Mouse (Mus musculus): ENCODE data around the gene Btbd9. TPM values are rescaled to one million over a fixed set of nuclear protein-coding genes. Genes with fewer than 3 reads are reported as not detected.
A peak's percentile ranks its signal among the peaks of the same experiment; 100 is the strongest.

Btbd9 gene
- polyA plus RNA-seq, 1 experiment from 2014 or later: 63.0 TPM

- 87% methylated on average over 2 of the region's 2 CpGs for WGBS
- Histone ChIP-seq H3K27ac (replicated peaks) (no peak overlapping the region), H3K4me3 (no peak overlapping the region), H3K27me3 (ENCODE audit: low read depth, poor library complexity, severe bottlenecking) (no peaks in the 10 kb centered on the region), H3K9me3 (replicated peaks) (peaks cover 5% of the 10 kb centered on the region; the same call in 1 of the 2 replicates), H3K36me3 (peaks cover 20% of the 10 kb centered on the region), H3K4me1 (peaks cover 31% of the 10 kb centered on the region)
- no peak for DNase-seq (ENCODE audit: low spot score)
These were observed 80.7 kb downstream of the Btbd9 start for GRCm38 (mm10) chr17:30495567-30495966.

GRCm38 (mm10) chr17:30495154-30495553 lies 81.1 kb downstream of the Btbd9 start:
- Histone ChIP-seq H3K27me3 (ENCODE audit: low read depth, poor library complexity, severe bottlenecking) (no peaks in the 10 kb centered on the region), H3K27ac (replicated peaks) (no peak overlapping the region), H3K4me1 (peaks cover 33% of the 10 kb centered on the region), H3K36me3 (peaks cover 20% of the 10 kb centered on the region), H3K9me3 (replicated peaks) (peaks cover 5% of the 10 kb centered on the region; the same call in 1 of the 2 replicates), H3K4me3 (no peak overlapping the region)
- no peak for DNase-seq (ENCODE audit: low spot score)
- 75% methylated on average over 2 of the region's 2 CpGs for WGBS

- no peak overlapping the region for H3K27ac ChIP-seq (replicated peaks)
- peaks cover 10% of the 10 kb centered on the region; the same call in 1 of the 2 replicates for H3K36me3 ChIP-seq
- H3K9me3 ChIP-seq (replicated peaks): no peaks in the 10 kb centered on the region
- no peak overlapping the region for H3K4me3 ChIP-seq
- H3K4me1 ChIP-seq: peaks cover 42% of the 10 kb centered on the region
- no peak for DNase-seq (ENCODE audit: low spot score)
- 93% methylated on average over 6 of the region's 6 CpGs for WGBS
- no peaks in the 10 kb centered on the region for H3K27me3 ChIP-seq (ENCODE audit: low read depth, poor library complexity, severe bottlenecking)
These were observed 82.8 kb downstream of the Btbd9 start for GRCm38 (mm10) chr17:30493481-30493880.

- no peak overlapping the region for H3K4me3 ChIP-seq
- peaks cover 29% of the 10 kb centered on the region for H3K4me1 ChIP-seq
- WGBS: 96% methylated on average over 5 of the region's 5 CpGs
- no peak for DNase-seq (ENCODE audit: low spot score)
- H3K27me3 ChIP-seq (ENCODE audit: low read depth, poor library complexity, severe bottlenecking): no peaks in the 10 kb centered on the region
- H3K9me3 ChIP-seq (replicated peaks): no peaks in the 10 kb centered on the region
- peaks cover 10% of the 10 kb centered on the region; the same call in 1 of the 2 replicates for H3K36me3 ChIP-seq
- H3K27ac ChIP-seq (replicated peaks): no peak overlapping the region
These were observed 84.1 kb downstream of the Btbd9 start for GRCm38 (mm10) chr17:30492191-30492590.

- WGBS: 96% methylated on average over 8 of the region's 8 CpGs
- DNase-seq (ENCODE audit: low spot score): no peak
- Histone ChIP-seq H3K36me3 (peaks cover 10% of the 10 kb centered on the region; the same call in 1 of the 2 replicates), H3K9me3 (replicated peaks) (no peaks in the 10 kb centered on the region), H3K27me3 (ENCODE audit: low read depth, poor library complexity, severe bottlenecking) (no peaks in the 10 kb centered on the region), H3K4me1 (peaks cover 29% of the 10 kb centered on the region), H3K4me3 (no peak overlapping the region), H3K27ac (replicated peaks) (no peak overlapping the region)
These were observed 84.7 kb downstream of the Btbd9 start for GRCm38 (mm10) chr17:30491601-30492000.

GRCm38 (mm10) chr17:30490601-30491000 lies 85.7 kb downstream of the Btbd9 start:
- DNase-seq (ENCODE audit: low spot score): no peak
- Histone ChIP-seq H3K36me3 (peaks cover 10% of the 10 kb centered on the region; the same call in 1 of the 2 replicates), H3K4me1 (peaks cover 25% of the 10 kb centered on the region), H3K9me3 (replicated peaks) (no peaks in the 10 kb centered on the region), H3K27ac (replicated peaks) (peak overlapping the region; percentile 52; the same call in 1 of the 2 replicates), H3K27me3 (ENCODE audit: low read depth, poor library complexity, severe bottlenecking) (no peaks in the 10 kb centered on the region), H3K4me3 (no peak overlapping the region)
- WGBS: 91% methylated on average over 7 of the region's 7 CpGs

- H3K9me3 ChIP-seq (replicated peaks): no peaks in the 10 kb centered on the region
- no peaks in the 10 kb centered on the region for H3K27me3 ChIP-seq (ENCODE audit: low read depth, poor library complexity, severe bottlenecking)
- peaks cover 10% of the 10 kb centered on the region; the same call in 1 of the 2 replicates for H3K36me3 ChIP-seq
- 86% methylated on average over 5 of the region's 5 CpGs for WGBS
- peak overlapping the region; percentile 80 for H3K27ac ChIP-seq (replicated peaks)
- no peak for DNase-seq (ENCODE audit: low spot score)
- no peak overlapping the region for H3K4me3 ChIP-seq
- H3K4me1 ChIP-seq: peaks cover 20% of the 10 kb centered on the region
These were observed 86.2 kb downstream of the Btbd9 start for GRCm38 (mm10) chr17:30490086-30490485.

- H3K4me3 ChIP-seq: no peak overlapping the region
- no peaks in the 10 kb centered on the region for H3K9me3 ChIP-seq (replicated peaks)
- peak; percentile 24 for DNase-seq (ENCODE audit: low spot score)
- H3K36me3 ChIP-seq: peaks cover 10% of the 10 kb centered on the region; the same call in 1 of the 2 replicates
- no peaks in the 10 kb centered on the region for H3K27me3 ChIP-seq (ENCODE audit: low read depth, poor library complexity, severe bottlenecking)
- H3K4me1 ChIP-seq: peaks cover 16% of the 10 kb centered on the region
- peak overlapping the region; percentile 80 for H3K27ac ChIP-seq (replicated peaks)
- 36% methylated on average over 7 of the region's 7 CpGs for WGBS
These were observed 86.7 kb downstream of the Btbd9 start for GRCm38 (mm10) chr17:30489629-30490028.

- 96% methylated on average over 5 of the region's 5 CpGs for WGBS
- Histone ChIP-seq H3K36me3 (peaks cover 19% of the 10 kb centered on the region), H3K27ac (replicated peaks) (no peak overlapping the region), H3K4me3 (no peak overlapping the region), H3K9me3 (replicated peaks) (peaks cover 6% of the 10 kb centered on the region; the same call in 1 of the 2 replicates), H3K27me3 (ENCODE audit: low read depth, poor library complexity, severe bottlenecking) (no peaks in the 10 kb centered on the region), H3K4me1 (peaks cover 15% of the 10 kb centered on the region)
- DNase-seq (ENCODE audit: low spot score): no peak
These were observed 88.6 kb downstream of the Btbd9 start for GRCm38 (mm10) chr17:30487695-30488094.

- peaks cover 9% of the 10 kb centered on the region for H3K36me3 ChIP-seq
- H3K27me3 ChIP-seq (ENCODE audit: low read depth, poor library complexity, severe bottlenecking): no peaks in the 10 kb centered on the region
- no peak for DNase-seq (ENCODE audit: low spot score)
- 89% methylated on average over 4 of the region's 4 CpGs for WGBS
- H3K4me1 ChIP-seq: peaks cover 11% of the 10 kb centered on the region
- peaks cover 6% of the 10 kb centered on the region; the same call in 1 of the 2 replicates for H3K9me3 ChIP-seq (replicated peaks)
- H3K4me3 ChIP-seq: no peak overlapping the region
- H3K27ac ChIP-seq (replicated peaks): no peak overlapping the region
These were observed 91.0 kb downstream of the Btbd9 start for GRCm38 (mm10) chr17:30485067-30485854.

GRCm38 (mm10) chr17:30484446-30485066 lies 91.7 kb downstream of the Btbd9 start:
- WGBS: 89% methylated on average over 1 of the region's 1 CpGs
- H3K27me3 ChIP-seq (ENCODE audit: low read depth, poor library complexity, severe bottlenecking): no peaks in the 10 kb centered on the region
- peaks cover 6% of the 10 kb centered on the region; the same call in 1 of the 2 replicates for H3K9me3 ChIP-seq (replicated peaks)
- peaks cover 9% of the 10 kb centered on the region for H3K36me3 ChIP-seq
- no peak for DNase-seq (ENCODE audit: low spot score)
- no peak overlapping the region for H3K4me3 ChIP-seq
- H3K4me1 ChIP-seq: peaks cover 4% of the 10 kb centered on the region
- H3K27ac ChIP-seq (replicated peaks): no peak overlapping the region

GRCm38 (mm10) chr17:30481766-30482165 lies 94.5 kb downstream of the Btbd9 start:
- Histone ChIP-seq H3K4me3 (no peak overlapping the region), H3K27ac (replicated peaks) (no peak overlapping the region), H3K9me3 (replicated peaks) (peaks cover 6% of the 10 kb centered on the region; the same call in 1 of the 2 replicates), H3K27me3 (ENCODE audit: low read depth, poor library complexity, severe bottlenecking) (no peaks in the 10 kb centered on the region), H3K36me3 (peaks cover 9% of the 10 kb centered on the region), H3K4me1 (peaks cover 6% of the 10 kb centered on the region; the same call in 1 of the 2 replicates)
- no peak for DNase-seq (ENCODE audit: low spot score)
- 93% methylated on average over 6 of the region's 6 CpGs for WGBS

GRCm38 (mm10) chr17:30481341-30481740 lies 94.9 kb downstream of the Btbd9 start:
- H3K9me3 ChIP-seq (replicated peaks): peaks cover 6% of the 10 kb centered on the region; the same call in 1 of the 2 replicates
- H3K27ac ChIP-seq (replicated peaks): no peak overlapping the region
- no peaks in the 10 kb centered on the region for H3K27me3 ChIP-seq (ENCODE audit: low read depth, poor library complexity, severe bottlenecking)
- DNase-seq (ENCODE audit: low spot score): no peak
- peaks cover 6% of the 10 kb centered on the region; the same call in 1 of the 2 replicates for H3K4me1 ChIP-seq
- H3K36me3 ChIP-seq: peaks cover 9% of the 10 kb centered on the region
- no peak overlapping the region for H3K4me3 ChIP-seq
- WGBS: 97% methylated on average over 10 of the region's 10 CpGs
